Mouse (Mus musculus) kidney, adult 18-20 months (tissue): ENCODE measurements around the gene Ralgapa2.

ENCODE experiments used
- DNase-seq: peaks from one replicate; pipeline ENCODE4 v3.0.0; 2021

Ralgapa2 gene

GRCm38 (mm10) chr2:146299841-146300460, 212.2 kb downstream of the Ralgapa2 start:
- no peak for DNase-seq

- DNase-seq, result no peak
These were observed 218.6 kb downstream of the Ralgapa2 start for GRCm38 (mm10) chr2:146293538-146293937.

- no peak for DNase-seq
These were observed 221.1 kb downstream of the Ralgapa2 start for GRCm38 (mm10) chr2:146290871-146291637.

- no peak for DNase-seq
These were observed 221.8 kb downstream of the Ralgapa2 start for GRCm38 (mm10) chr2:146290366-146290765.

GRCm38 (mm10) chr2:146289394-146289793, 222.8 kb downstream of the Ralgapa2 start:
- DNase-seq, result no peak

GRCm38 (mm10) chr2:146288326-146288725, 223.8 kb downstream of the Ralgapa2 start:
- DNase-seq, result no peak

- no peak for DNase-seq
These were observed 224.6 kb downstream of the Ralgapa2 start for GRCm38 (mm10) chr2:146287531-146287930.

GRCm38 (mm10) chr2:146281346-146281745, 230.8 kb downstream of the Ralgapa2 start:
- DNase-seq, result no peak

GRCm38 (mm10) chr2:146280921-146281274, 231.2 kb downstream of the Ralgapa2 start:
- no peak for DNase-seq

GRCm38 (mm10) chr2:146280221-146280920, 231.8 kb downstream of the Ralgapa2 start:
- no peak for DNase-seq

GRCm38 (mm10) chr2:146279430-146280220, 232.5 kb downstream of the Ralgapa2 start:
- DNase-seq, result no peak

- no peak for DNase-seq
These were observed 233.8 kb downstream of the Ralgapa2 start for GRCm38 (mm10) chr2:146278381-146278780.

GRCm38 (mm10) chr2:146266539-146266938, 245.6 kb downstream of the Ralgapa2 start:
- DNase-seq, result no peak

- DNase-seq, result no peak
These were observed 247.1 kb downstream of the Ralgapa2 start for GRCm38 (mm10) chr2:146265045-146265444.

- DNase-seq, result no peak
These were observed 249.2 kb downstream of the Ralgapa2 start for GRCm38 (mm10) chr2:146262966-146263365.

GRCm38 (mm10) chr2:146262215-146262614, 249.9 kb downstream of the Ralgapa2 start:
- DNase-seq, result no peak

- no peak for DNase-seq
These were observed 251.0 kb downstream of the Ralgapa2 start for GRCm38 (mm10) chr2:146261146-146261545.

GRCm38 (mm10) chr2:146259787-146260560, 252.2 kb downstream of the Ralgapa2 start:
- DNase-seq, result no peak

GRCm38 (mm10) chr2:146258736-146259469, 253.2 kb downstream of the Ralgapa2 start:
- DNase-seq, result no peak

GRCm38 (mm10) chr2:146257609-146258008, 254.5 kb downstream of the Ralgapa2 start:
- no peak for DNase-seq

GRCm38 (mm10) chr2:146257037-146257436, 255.1 kb downstream of the Ralgapa2 start:
- no peak for DNase-seq
